Mouse (Mus musculus): Measurements from ENCODE around the gene Mrps7. TPM values are rescaled to one million over a fixed set of nuclear protein-coding genes. Genes with fewer than 3 reads are reported as not detected.
A peak's percentile ranks its signal among the peaks of the same experiment; 100 is the strongest.

Gene Mrps7
- polyA plus RNA-seq, 1 experiment from 2014 or later: 71.5 TPM

GRCm38 (mm10) chr11:115587984-115588383 lies 15.7 kb upstream of the Mrps7 start:
- 80% methylated on average over 9 of the region's 9 CpGs for WGBS (ENCODE audit: insufficient replicate concordance)
- Histone ChIP-seq H3K4me2 (no peak overlapping the region), H3K4me3 (replicated peaks) (no peak overlapping the region), H3K9ac (no peak overlapping the region), H3K27ac (no peak overlapping the region), H3K4me1 (replicated peaks) (no peaks in the 10 kb centered on the region), H3K27me3 (no peaks in the 10 kb centered on the region), H3K36me3 (peaks cover 97% of the 10 kb centered on the region), H3K9me3 (replicated peaks) (no peaks in the 10 kb centered on the region)
- ATAC-seq (ENCODE audit: low read depth) (no peak), DNase-seq (no peak)

- Histone ChIP-seq H3K4me2 (no peak overlapping the region), H3K9ac (no peak overlapping the region), H3K27me3 (no peaks in the 10 kb centered on the region), H3K4me1 (replicated peaks) (no peaks in the 10 kb centered on the region), H3K27ac (no peak overlapping the region), H3K9me3 (replicated peaks) (no peaks in the 10 kb centered on the region), H3K4me3 (replicated peaks) (no peak overlapping the region), H3K36me3 (peaks cover 96% of the 10 kb centered on the region)
- DNase-seq: no peak
- ATAC-seq (ENCODE audit: low read depth): no peak
- WGBS (ENCODE audit: insufficient replicate concordance): 80% methylated on average over 2 of the region's 2 CpGs
These were observed 13.1 kb upstream of the Mrps7 start for GRCm38 (mm10) chr11:115590526-115591075.

GRCm38 (mm10) chr11:115595209-115595608 lies 8.5 kb upstream of the Mrps7 start:
- Histone ChIP-seq H3K27ac (no peak overlapping the region), H3K36me3 (peaks cover 92% of the 10 kb centered on the region), H3K9me3 (replicated peaks) (no peaks in the 10 kb centered on the region), H3K9ac (no peak overlapping the region), H3K27me3 (no peaks in the 10 kb centered on the region), H3K4me2 (no peak overlapping the region), H3K4me3 (replicated peaks) (no peak overlapping the region), H3K4me1 (replicated peaks) (peaks cover 18% of the 10 kb centered on the region)
- DNase-seq (no peak), ATAC-seq (ENCODE audit: low read depth) (no peak)
- 80% methylated on average over 3 of the region's 3 CpGs for WGBS (ENCODE audit: insufficient replicate concordance)

- WGBS (ENCODE audit: insufficient replicate concordance): 53% methylated on average over 4 of the region's 4 CpGs
- Histone ChIP-seq H3K4me1 (replicated peaks) (peaks cover 48% of the 10 kb centered on the region), H3K4me3 (replicated peaks) (no peak overlapping the region), H3K27me3 (no peaks in the 10 kb centered on the region), H3K36me3 (peaks cover 74% of the 10 kb centered on the region), H3K9me3 (replicated peaks) (no peaks in the 10 kb centered on the region), H3K4me2 (no peak overlapping the region), H3K27ac (no peak overlapping the region; the same call in 1 of the 2 replicates), H3K9ac (peak overlapping the region; percentile 22; the same call in 1 of the 2 replicates)
- no peak for ATAC-seq (ENCODE audit: low read depth)
- no peak for DNase-seq
These were observed 5.4 kb upstream of the Mrps7 start for GRCm38 (mm10) chr11:115598309-115598708.

- H3K4me2 ChIP-seq: no peak overlapping the region
- peaks cover 60% of the 10 kb centered on the region for H3K36me3 ChIP-seq
- no peaks in the 10 kb centered on the region for H3K27me3 ChIP-seq
- no peak overlapping the region for H3K27ac ChIP-seq
- DNase-seq: no peak
- peaks cover 51% of the 10 kb centered on the region for H3K4me1 ChIP-seq (replicated peaks)
- ATAC-seq (ENCODE audit: low read depth): no peak
- no peak overlapping the region for H3K4me3 ChIP-seq (replicated peaks)
- 86% methylated on average over 7 of the region's 7 CpGs for WGBS (ENCODE audit: insufficient replicate concordance)
- H3K9me3 ChIP-seq (replicated peaks): no peaks in the 10 kb centered on the region
- H3K9ac ChIP-seq: no peak overlapping the region; the same call in 1 of the 2 replicates
These were observed 4.0 kb upstream of the Mrps7 start for GRCm38 (mm10) chr11:115599722-115600121.

- Histone ChIP-seq H3K4me2 (0 out of 2 replicates have a peak overlapping the region, but pooled peaks have one; percentile 11), H3K4me1 (replicated peaks) (peaks cover 62% of the 10 kb centered on the region)
- WGBS (ENCODE audit: insufficient replicate concordance): 92% methylated on average over 15 of the region's 15 CpGs
These were observed 3.0 kb upstream of the Mrps7 start for GRCm38 (mm10) chr11:115600743-115601142.

GRCm38 (mm10) chr11:115601174-115601573 lies 2.6 kb upstream of the Mrps7 start:
- Histone ChIP-seq H3K9ac (0 out of 2 replicates have a peak overlapping the region, but pooled peaks have one; percentile 89), H3K4me3 (replicated peaks) (no peak overlapping the region), H3K27me3 (no peaks in the 10 kb centered on the region), H3K4me2 (0 out of 2 replicates have a peak overlapping the region, but pooled peaks have one; percentile 11), H3K27ac (0 out of 2 replicates have a peak overlapping the region, but pooled peaks have one; percentile 10), H3K36me3 (peaks cover 57% of the 10 kb centered on the region), H3K4me1 (replicated peaks) (peaks cover 65% of the 10 kb centered on the region), H3K9me3 (replicated peaks) (no peaks in the 10 kb centered on the region)
- ATAC-seq (ENCODE audit: low read depth): no peak
- no peak for DNase-seq
- 54% methylated on average over 4 of the region's 4 CpGs for WGBS (ENCODE audit: insufficient replicate concordance)

More at GRCm38 (mm10) chr11:115600743-115601142, 3.0 kb upstream of the Mrps7 start:
- Histone ChIP-seq H3K27ac (peak overlapping the region; percentile 10; the same call in 1 of the 2 replicates), H3K9me3 (replicated peaks) (no peaks in the 10 kb centered on the region), H3K27me3 (no peaks in the 10 kb centered on the region), H3K36me3 (peaks cover 57% of the 10 kb centered on the region), H3K9ac (no peak overlapping the region), H3K4me3 (replicated peaks) (no peak overlapping the region)
- ATAC-seq (ENCODE audit: low read depth) (no peak), DNase-seq (no peak)

GRCm38 (mm10) chr11:115603128-115603475 lies 623 bp upstream of the Mrps7 start:
- Histone ChIP-seq H3K4me3 (replicated peaks) (peak overlapping the region; percentile 79), H3K27ac (peak overlapping the region; percentile 88), H3K9me3 (replicated peaks) (no peaks in the 10 kb centered on the region), H3K4me2 (peak overlapping the region; percentile 92), H3K36me3 (peaks cover 58% of the 10 kb centered on the region), H3K27me3 (no peaks in the 10 kb centered on the region), H3K4me1 (replicated peaks) (peaks cover 65% of the 10 kb centered on the region), H3K9ac (peak overlapping the region; percentile 89)
- 2% methylated on average over 15 of the region's 15 CpGs for WGBS (ENCODE audit: insufficient replicate concordance)
- DNase-seq: no peak
- ATAC-seq (ENCODE audit: low read depth): no peak

- Histone ChIP-seq H3K4me3 (replicated peaks) (peak overlapping the region; percentile 79), H3K9me3 (replicated peaks) (no peaks in the 10 kb centered on the region), H3K36me3 (peaks cover 62% of the 10 kb centered on the region), H3K9ac (peak overlapping the region; percentile 89), H3K27ac (peak overlapping the region; percentile 88), H3K4me1 (replicated peaks) (peaks cover 54% of the 10 kb centered on the region), H3K27me3 (no peaks in the 10 kb centered on the region), H3K4me2 (peak overlapping the region; percentile 92)
- DNase-seq: no peak
- WGBS (ENCODE audit: insufficient replicate concordance): under 1% methylated on average over 26 of the region's 26 CpGs
- peak; percentile 29 for ATAC-seq (ENCODE audit: low read depth)
These were observed 575 bp downstream of the Mrps7 start for GRCm38 (mm10) chr11:115604304-115604696.

- ATAC-seq (ENCODE audit: low read depth) (no peak), DNase-seq (no peak)
- H3K4me2 ChIP-seq: no peak overlapping the region
- no peaks in the 10 kb centered on the region for H3K27me3 ChIP-seq
- no peak overlapping the region for H3K27ac ChIP-seq
- peaks cover 57% of the 10 kb centered on the region for H3K36me3 ChIP-seq
- H3K9ac ChIP-seq: no peak overlapping the region
- 89% methylated on average over 18 of the region's 18 CpGs for WGBS (ENCODE audit: insufficient replicate concordance)
- H3K9me3 ChIP-seq (replicated peaks): no peaks in the 10 kb centered on the region
- peaks cover 48% of the 10 kb centered on the region for H3K4me1 ChIP-seq (replicated peaks)
- no peak overlapping the region for H3K4me3 ChIP-seq (replicated peaks)
These were observed 3.0 kb downstream of the Mrps7 start for GRCm38 (mm10) chr11:115606733-115607132.

- H3K27me3 ChIP-seq: no peaks in the 10 kb centered on the region
- no peak overlapping the region for H3K9ac ChIP-seq
- WGBS (ENCODE audit: insufficient replicate concordance): 84% methylated on average over 23 of the region's 23 CpGs
- H3K4me2 ChIP-seq: no peak overlapping the region
- no peak overlapping the region for H3K4me3 ChIP-seq (replicated peaks)
- DNase-seq (no peak), ATAC-seq (ENCODE audit: low read depth) (no peak)
- H3K27ac ChIP-seq: no peak overlapping the region
- peaks cover 53% of the 10 kb centered on the region for H3K36me3 ChIP-seq
- H3K9me3 ChIP-seq (replicated peaks): no peaks in the 10 kb centered on the region
- H3K4me1 ChIP-seq (replicated peaks): peaks cover 47% of the 10 kb centered on the region
These were observed 5.0 kb downstream of the Mrps7 start for GRCm38 (mm10) chr11:115608421-115609399.
